Mouse (Mus musculus): ENCODE data around the gene Hinfp.
"Not testable (repeated sequence)": the region's sequence is repeated elsewhere in the genome, so short reads cannot be mapped to it uniquely, and the experiment has no call there.

Hinfp gene

DNA sequence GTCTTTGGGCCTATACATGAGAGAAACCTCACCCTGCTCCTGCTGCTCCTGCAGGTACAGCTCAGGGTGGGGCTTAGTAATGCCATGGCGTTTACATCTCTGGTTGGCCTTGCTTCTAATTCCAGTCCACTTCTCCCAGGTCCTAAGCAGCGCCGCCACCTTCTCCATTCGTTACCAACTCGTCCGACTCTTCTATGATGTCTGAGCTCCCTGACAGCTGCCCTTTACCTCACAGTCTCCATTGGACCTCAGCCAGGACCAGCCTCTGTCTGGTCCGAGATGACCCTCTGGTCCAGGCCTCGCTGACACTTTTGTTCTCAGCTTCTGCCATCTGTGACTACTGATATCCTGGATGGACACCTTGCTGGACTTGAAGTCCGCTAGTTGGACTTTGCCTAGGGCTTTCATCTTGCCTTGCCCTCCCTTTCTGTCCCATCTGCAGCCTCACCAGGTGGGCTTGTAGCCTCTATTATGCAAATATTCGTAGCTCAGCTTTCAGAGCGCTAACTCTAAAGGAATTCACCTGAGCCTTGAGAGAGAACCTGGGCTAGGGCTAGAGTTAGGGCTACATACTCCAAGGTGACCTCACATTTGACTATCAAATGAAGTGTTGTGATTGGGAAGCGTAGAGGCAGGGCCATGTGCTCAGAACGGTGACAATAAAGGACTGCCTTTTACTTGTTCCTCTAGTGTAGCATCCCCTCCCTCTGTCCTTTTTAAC, 27.6 kb upstream of the Hinfp start:
- DNase-seq (ENCODE audit: low spot score): no peak

DNA sequence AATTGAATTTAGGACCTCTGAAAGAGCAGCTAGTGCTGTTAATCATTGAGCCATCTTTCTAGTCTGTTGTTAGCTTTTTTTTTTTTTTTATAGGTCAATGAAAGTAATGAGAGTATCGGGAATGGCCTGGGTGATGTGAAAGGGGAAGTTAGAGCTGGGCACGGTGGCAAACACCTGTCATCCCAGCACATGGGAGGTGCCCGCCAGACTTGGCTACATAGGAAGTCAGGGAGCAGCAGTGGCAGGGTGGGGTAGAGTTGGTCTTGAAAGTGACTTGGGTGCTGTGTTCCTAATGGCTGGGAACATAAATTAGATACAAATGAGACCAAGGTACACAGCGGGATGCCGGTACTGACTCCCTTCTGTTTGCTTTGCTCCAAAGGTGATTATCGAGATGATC, 25.3 kb upstream of the Hinfp start:
- DNase-seq (ENCODE audit: low spot score): no peak

DNA sequence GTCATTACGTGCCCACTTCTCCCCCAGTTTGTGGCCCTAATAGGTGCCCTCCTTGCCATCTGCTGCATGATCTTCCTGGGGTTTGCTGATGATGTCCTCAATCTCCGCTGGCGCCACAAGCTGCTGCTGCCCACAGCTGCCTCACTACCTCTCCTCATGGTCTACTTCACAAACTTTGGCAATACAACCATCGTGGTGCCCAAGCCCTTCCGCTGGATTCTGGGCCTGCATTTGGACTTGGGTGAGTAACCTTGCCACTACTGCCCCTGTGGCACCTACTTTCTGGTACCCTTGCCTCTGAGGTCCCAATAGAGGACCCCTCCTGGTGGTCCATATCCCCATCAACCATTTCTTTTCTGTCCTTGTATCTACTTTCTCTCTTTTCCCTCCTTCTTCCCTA, 22.5 kb upstream of the Hinfp start:
- no peak for DNase-seq (ENCODE audit: low spot score)

DNA sequence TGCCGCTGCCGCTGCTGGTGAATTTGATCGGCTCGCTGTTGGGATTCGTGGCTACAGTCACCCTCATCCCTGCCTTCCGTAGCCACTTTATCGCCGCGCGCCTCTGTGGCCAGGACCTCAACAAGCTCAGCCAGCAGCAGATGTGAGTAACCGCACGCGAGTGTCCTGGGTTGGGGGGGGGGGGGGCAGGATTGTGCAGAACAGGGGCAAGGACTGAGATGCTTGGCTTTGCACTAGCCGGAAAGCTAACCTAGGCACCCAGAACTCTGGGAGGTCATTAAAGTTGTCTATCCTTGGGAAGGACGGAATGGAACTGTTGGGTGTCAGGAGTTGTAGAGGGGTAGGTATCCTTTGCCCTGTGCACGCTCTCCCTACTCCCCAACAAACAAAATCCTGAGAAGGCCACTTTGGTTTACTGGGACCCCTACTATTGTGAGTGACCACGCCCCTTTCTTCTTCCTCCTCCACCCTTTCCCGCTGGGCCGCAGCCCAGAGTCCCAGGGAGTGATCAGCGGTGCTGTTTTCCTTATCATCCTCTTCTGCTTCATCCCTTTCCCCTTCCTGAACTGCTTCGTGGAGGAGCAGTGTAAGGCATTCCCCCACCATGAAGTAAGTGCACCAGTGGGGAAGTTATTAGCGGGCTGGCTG, 21.7 kb upstream of the Hinfp start:
- no peak for DNase-seq (ENCODE audit: low spot score)

DNA sequence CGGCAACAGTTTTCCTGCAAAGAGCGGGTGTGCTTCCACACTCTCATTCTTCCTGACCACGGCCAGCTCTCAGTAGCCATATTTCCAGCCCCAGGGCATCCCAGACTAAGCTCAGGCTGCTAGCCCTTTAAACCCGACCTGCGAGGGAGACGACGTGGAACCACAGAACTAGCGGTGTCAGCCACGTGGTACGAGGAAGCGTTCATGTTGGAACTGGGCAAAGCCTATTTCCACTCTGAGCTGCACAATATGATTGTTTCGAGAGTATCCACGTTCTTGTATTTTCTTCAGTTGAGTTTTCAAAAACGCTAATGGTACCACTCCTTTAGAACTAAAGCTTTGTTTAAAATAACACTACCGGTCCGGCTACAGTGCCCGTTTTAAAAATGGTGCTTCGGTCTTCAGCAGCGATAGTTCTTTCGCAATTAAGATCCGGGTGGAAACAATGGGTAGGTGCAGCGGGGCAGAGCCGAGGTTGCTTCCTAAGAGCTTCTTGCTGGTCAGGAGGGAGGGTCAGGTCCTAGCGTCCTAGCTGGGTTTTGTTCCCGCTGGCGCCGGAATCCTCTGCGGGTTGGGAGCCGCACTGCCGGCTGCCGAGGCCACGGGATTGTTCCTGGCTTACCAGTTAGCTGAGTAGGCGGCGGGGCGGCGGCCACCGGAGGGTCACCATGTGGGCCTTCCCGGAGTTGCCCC, 21.0 kb upstream of the Hinfp start:
- DNase-seq (ENCODE audit: low spot score): peak; percentile 70

DNA sequence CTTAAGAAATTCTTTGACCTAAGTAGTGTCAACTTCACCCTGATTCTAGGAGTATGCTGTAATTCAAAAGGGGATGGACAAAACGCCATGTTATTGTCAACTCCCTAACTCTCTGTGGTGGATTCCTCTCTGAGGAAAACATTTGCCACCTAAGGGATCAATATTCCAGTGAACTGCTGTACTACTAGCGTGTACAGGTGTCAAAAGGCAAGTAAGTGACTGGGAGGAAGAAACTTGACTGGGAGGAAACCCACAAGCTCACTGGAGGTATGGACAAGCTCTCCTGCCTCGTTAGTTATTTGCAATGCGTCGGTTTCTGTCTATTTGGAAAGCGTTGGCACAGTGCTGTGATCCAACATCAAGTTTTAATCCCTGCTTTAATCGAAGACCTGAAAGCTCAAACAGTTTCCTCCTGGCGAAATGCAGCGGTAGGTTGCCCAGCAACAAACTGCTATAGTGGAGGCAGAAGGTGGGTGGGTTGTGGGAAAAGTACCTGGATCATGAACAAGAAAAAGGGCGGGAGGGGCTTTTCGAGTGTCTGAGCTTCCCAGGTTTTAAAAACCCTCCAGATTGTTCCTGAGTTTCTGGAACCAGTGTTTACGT, 20.4 kb upstream of the Hinfp start, which contains the start of gene Dpagt1:
Dpagt1 (plus strand) TSS at position 252 of the 603 bp plus-strand sequence.
- no peak for DNase-seq (ENCODE audit: low spot score)

DNA sequence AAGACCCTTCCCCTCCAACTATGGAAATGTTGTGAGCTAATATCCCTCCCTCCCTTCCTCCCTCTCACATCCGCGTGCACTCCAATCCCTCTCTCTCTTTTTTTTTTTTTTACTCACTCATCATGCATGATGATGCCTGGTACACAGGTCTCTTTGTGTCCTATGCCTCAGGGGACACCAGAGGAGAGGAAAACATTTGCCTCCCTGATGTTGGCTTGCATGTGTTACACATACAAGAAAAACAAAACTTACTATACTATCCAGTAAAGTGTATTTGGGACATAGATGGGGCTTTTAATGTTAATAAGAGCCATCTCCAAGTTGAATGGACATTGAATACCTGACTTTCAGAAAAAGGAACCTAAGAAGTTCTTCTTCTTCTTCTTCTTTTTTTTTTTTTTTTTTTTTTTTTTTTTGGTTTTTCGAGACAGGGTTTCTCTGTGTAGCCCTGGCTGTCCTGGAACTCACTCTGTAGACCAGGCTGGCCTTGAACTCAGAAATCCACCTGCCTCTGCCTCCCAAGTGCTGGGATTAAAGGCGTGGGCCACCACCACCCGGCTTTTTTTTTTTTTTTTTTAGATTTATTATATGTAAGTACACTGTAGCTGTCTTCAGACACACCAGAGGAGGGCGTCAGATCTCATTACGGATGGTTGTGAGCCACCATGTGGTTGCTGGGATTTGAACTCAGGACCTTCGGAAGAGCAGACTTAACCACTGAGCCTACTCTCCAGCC, 19.7 kb upstream of the Hinfp start:
- DNase-seq (ENCODE audit: low spot score): not testable (repeated sequence)

DNA sequence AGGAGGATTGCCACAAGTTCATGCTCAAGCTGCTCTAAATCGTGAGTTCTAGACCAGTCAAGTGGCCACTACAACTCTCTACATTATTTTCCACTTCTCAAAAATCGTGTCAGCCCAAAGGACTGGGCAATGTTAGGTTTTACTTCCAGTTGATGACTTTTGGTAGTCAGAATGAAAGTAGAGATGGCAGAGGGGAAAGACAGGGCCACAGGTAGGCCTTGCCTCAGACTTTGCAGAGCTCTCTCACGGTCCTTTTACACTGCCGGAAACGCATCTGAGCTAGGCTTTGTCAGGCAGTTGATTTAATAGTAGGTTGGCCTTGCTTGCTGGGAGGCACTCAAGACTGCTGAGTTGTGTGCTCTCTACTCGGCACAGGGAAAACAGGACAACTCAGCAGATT, 18.7 kb upstream of the Hinfp start:
- DNase-seq (ENCODE audit: low spot score): no peak

DNA sequence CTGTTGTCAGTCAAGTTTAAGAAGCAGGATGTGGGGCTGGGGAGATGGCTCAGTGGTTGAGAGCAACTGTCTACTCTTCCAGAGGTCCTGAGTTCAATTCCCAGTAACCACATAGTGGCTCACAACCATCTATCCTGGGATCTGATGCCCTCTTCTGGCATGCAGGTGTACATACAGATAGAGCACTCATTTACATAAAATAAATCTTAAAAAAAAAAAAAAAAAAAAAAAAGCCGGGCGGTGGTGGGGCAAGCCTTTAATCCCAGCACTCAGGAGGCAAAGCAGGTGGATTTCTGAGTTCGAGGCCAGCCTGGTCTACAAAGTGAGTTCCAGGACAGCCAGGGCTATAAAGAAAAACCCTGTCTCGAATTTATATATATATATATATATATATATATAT, 18.2 kb upstream of the Hinfp start:
- not testable (repeated sequence) for DNase-seq (ENCODE audit: low spot score)

DNA sequence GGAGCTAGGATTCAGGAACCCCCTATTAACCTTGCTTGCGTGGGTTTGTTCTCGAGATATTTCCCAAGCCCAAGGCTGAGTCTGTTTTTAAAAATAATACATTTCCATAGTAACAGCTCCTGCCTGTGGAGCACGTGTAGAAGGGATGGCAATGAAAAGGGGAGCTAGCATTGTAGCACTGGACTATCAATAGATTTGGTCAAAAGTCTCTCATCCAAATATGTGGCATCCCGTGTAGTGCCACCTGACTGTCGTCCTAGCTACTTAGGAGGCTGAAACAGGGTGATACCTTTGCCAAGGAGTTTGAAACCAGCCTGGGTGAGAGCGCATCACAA, 15.3 kb upstream of the Hinfp start:
- no peak for DNase-seq (ENCODE audit: low spot score)

DNA sequence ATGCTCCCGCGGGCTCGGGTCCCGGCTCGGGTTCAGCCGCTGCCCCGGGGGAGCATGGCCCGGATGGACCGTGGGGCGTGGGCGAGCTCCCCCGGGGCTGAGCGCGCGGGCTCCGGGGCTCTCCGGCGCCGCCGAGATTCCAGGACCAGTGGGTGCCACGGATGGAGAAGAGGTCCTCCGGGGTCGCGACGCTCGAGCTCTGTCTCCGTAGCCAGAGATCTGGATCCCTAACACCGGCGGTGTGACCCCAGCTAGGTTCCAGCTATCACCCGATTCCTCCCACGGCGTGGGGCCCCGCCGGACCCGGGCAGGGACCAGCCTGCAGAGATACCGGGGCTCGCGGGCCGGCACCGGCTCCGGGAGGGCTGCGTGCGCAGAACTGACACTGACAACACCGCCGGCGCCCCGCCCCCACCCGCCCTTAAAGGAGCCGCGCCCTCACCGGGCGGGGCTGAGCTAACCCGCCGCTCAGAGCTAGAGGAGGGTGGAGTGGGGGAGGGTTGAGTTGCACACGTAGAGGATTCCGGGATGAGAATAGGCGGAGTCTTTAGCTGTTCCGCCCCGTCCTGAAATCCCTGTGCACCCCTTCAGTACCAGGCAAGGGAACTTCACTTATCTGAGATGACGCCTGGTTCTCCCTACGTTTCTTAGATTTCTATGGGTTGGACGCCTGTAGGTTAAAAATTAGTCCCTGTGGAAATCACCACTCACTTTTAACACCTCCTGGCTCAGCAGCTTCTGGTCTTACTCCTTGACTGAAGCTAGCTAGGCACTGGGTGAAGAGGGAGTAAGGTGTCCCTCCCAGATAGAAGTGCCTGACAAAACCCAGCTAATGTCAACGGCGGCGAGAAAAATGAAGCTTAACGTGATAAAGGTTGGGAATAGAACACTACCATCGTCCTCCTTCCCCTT, 14.7 kb upstream of the Hinfp start, which contains the start of gene C2cd2l:
C2cd2l (minus strand) TSS at position 399 of the 912 bp plus-strand sequence.
- peak; percentile 75 for DNase-seq (ENCODE audit: low spot score)

DNA sequence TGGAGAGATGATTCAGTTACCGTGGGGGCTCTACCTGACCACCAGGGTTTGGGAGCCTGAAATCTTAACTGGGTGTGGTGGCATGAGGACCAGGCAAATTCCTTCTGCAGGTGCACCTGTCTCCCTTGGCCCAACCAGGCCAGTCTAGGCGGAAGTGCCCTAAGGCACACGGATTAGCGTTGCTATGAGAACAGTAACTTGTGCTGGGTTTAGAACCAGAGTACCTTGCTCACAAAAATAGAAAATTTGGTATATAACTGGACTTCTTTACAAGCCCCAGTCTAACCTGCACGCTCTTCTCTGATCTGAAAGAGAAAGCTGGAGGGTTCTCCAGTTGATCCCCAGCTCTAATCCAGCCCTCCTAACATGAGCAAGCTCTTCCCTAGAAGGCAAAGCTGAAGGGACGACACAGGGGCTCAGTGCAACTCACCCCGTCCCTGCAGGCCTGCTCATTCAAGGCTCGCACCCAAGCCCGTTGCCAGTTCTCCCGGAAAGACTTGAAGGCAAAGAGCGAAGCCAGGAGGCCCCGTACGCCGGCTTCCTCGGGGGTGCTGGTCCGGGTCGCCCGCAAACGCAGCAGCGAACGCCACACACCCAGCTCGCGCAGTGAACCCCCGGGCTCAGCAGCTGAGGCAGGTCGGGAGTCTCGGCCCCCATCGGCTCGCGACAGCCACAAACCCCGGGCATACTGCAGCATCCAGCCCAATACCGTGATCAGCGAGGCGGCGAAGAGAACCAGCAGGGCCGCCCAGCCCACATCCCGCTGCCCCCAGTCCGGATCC, 13.8 kb upstream of the Hinfp start:
- DNase-seq (ENCODE audit: low spot score): peak; percentile 34

DNA sequence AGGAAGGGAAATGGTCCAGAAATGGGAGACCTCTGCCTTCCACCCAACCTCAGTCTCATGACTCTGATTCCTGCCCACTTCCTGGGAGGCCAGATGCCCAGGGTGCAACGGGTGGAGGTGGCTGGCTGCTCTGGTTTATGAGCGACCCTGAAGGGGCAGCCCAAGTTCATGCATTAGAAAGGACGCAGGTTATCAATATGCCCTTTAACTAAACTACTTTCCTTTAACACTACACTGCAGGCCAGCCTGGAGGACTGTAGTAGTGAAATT, 13.3 kb upstream of the Hinfp start:
- no peak for DNase-seq (ENCODE audit: low spot score)

DNA sequence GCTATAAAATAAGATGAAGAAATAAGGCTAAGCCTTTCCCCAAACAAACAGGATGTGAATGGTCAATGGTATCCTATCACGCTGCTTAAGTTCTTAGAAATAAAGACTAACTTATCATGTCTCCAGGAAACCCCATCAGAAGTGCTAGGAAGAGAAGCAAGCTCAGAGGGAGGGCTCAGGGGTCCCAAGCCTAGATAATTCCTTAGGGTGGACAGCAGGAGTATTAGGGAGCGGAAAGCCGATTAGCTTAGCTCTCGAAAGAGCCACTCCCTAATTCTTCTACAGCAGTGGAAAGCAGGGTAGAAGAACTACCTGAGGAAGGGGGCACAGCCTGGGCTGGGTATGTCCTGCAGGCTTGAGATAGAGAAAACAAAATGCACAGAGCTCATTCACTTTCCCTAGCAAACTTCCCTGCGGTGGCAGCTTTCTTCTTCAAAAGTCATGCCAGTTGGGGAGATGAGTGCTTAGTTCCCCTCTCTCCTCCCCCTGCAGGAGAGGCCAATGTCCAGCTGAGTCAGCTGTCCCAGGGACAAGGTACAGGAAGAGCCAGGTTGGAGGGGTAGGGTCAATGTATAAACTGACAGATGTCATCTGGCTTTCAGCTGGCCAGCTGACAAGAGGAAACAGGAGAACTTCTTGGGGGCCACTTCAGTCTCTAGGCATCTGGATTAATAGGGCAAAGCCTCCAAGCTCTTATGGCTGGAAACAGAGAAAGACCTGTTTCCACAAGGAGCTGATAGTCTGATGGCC, 12.8 kb upstream of the Hinfp start:
- no peak for DNase-seq (ENCODE audit: low spot score)

DNA sequence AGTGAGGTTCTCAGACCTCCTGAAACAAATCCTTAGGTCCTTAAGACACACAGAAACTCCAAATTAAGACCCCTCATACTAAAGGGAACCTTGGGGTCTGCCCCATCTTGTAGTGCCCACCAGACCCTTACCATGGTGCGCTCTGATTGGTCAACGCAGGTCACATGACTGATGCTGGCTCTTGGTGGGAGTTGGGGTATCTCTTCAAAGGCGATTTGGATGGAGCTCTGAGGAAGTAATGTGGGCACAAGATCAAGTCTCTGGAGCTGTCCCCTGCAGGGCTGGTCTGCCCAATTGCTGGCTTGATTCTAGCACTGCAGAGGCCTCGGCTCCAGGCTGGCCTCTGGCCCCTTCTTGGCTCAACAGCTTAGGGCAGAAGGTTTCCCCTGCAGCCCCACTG, 12.0 kb upstream of the Hinfp start:
- no peak for DNase-seq (ENCODE audit: low spot score)

DNA sequence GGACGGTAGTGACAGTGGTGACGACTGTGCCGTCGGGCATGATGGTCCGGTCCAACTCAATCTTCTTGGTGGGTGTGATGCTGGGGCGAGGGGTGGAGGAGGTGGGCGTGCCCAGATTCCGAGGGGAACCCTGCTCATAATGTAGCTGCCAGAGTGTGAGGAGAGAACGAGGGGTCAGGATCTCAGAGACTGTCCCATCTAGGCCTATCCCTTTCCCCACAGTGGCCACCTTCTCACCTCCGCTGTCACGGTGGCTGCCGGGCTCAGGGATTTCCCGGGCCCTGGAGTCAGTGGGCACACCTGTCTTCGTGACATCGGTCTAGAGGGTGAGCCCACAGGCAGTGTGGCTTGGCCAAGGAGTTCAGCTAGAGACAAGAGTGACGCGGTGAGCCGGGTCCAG, 9.4 kb upstream of the Hinfp start:
- DNase-seq (ENCODE audit: low spot score): no peak

DNA sequence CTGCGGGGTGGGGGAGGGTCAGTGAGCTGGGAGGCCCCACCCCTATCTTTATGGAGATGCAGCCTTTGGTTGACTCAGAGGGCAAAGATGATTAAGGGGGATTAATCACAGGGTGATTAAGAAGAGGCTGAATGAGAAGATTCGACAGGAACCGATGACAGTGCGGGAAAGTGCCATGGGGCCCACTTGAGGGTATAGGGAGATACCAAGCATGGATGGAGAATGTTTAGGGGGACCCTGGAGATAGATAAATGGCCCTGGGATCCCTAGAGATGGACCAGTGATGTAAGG, 8.7 kb upstream of the Hinfp start:
- no peak for DNase-seq (ENCODE audit: low spot score)

DNA sequence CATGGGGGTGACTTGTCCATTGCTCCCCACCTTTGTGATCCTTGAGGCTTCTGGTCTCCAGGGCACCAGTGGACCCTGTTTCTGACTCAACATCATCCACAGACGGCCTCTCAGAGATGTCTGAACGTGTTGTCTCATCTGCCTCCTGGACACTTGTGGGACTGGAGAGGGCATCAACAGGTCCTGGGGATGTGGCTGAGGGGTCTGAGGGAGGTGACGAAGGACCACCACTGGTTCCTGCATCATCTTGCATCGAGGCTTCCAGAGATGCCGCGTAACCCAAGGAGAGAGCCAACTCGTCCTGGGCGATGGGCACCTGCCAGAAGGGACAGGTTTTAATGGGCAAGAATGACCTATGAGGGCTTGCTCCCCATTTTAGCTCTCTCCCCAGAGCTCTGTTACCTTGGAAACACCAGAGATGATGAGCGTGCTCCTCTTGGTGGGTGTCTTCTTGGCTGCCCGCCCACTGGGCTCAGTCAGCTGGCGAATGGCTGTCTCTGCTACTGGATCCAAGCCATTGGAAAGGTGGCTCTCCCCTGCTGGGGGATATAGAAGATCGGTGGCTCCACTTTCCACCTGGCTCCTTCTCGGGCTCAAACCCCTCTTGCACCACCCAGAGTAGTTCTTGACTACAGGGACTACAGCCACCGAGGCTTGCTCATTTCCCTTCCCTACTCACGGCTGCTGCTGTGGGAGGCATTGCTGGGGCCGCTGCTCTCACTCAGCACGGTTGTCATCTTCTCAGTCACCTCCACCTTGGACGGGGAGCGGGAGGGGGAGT, 8.2 kb upstream of the Hinfp start:
- DNase-seq (ENCODE audit: low spot score): no peak
